Mouse (Mus musculus) midbrain, embryonic 11.5 days (tissue): ENCODE results near the gene Ugt1a7c. TPM values are rescaled to one million over a fixed set of nuclear protein-coding genes. Genes with fewer than 3 reads are reported as not detected.
A peak's percentile ranks its signal among the peaks of the same experiment; 100 is the strongest.

Source experiments
- ATAC-seq: fragments of 200-750 bp; cut with Nextera tagmentation; 2 replicates; pipeline ENCODE4 v1.8.0; 2017; ENCODE audit warnings: moderate TSS enrichment, moderate library complexity; ENCODE audit not compliant: low FRiP score
- DNase-seq: peaks from one replicate; pipeline ENCODE4 v3.0.0; 2015; ENCODE audit warnings: low spot score; ENCODE audit errors: missing footprints
- H3K27ac ChIP-seq: fragments of 300-500 bp; sonication (generic); 2 replicates; pipeline ENCODE4 v1.5.1; 2014; ENCODE audit warnings: low read depth, low read length
- H3K27me3 ChIP-seq: fragments of 300-500 bp; sonication (generic); 2 replicates; pipeline ENCODE4 v1.6.1; 2014; ENCODE audit warnings: mild to moderate bottlenecking, low read length, moderate library complexity, mixed read lengths; ENCODE audit not compliant: control insufficient read depth, insufficient read depth
- H3K36me3 ChIP-seq: fragments of 300-500 bp; sonication (generic); 2 replicates; pipeline ENCODE4 v1.6.1; 2014; ENCODE audit warnings: mild to moderate bottlenecking, low read length, moderate library complexity, mixed read lengths; ENCODE audit not compliant: control insufficient read depth, insufficient read depth
- H3K4me1 ChIP-seq: fragments of 300-500 bp; sonication (generic); 2 replicates; pipeline ENCODE4 v1.6.1; 2014; ENCODE audit warnings: low read length; ENCODE audit not compliant: control insufficient read depth, insufficient read depth
- H3K4me2 ChIP-seq: fragments of 300-500 bp; sonication (generic); 2 replicates; pipeline ENCODE4 v1.6.1; 2014; ENCODE audit warnings: mild to moderate bottlenecking, moderate library complexity
- H3K4me3 ChIP-seq: fragments of 300-500 bp; sonication (generic); 2 replicates; pipeline ENCODE4 v1.5.1; 2014; ENCODE audit warnings: low read depth, low read length
- H3K9ac ChIP-seq: fragments of 300-500 bp; sonication (generic); 2 replicates; pipeline ENCODE4 v1.6.1; 2014; ENCODE audit warnings: low read length
- H3K9me3 ChIP-seq: fragments of 300-500 bp; sonication (generic); 2 replicates; pipeline ENCODE4 v1.6.1; 2016; ENCODE audit warnings: low read length; ENCODE audit not compliant: control insufficient read depth
- WGBS: fragments of 180-500 bp; shearing (Covaris S2); extraction: QIAGEN DNeasy Blood & Tissue Kit; methylation state at CpG from one replicate; pipeline ENCODE4 v1.1.7; 2014; 5-methylcytosine and 5-hydroxymethylcytosine counted together
- polyA plus RNA-seq: library from polyadenylated mRNA; unstranded; fragments of >200 nt; fragmentation: Nextera tagmentation; extraction: Ambion mirVana; gene quantifications from 2 replicates; pipeline ENCODE4 v1.2.1, GENCODE M21; 2014

Ugt1a7c gene
- polyA plus RNA-seq, 1 experiment from 2014 or later = 1.2 TPM

DNA sequence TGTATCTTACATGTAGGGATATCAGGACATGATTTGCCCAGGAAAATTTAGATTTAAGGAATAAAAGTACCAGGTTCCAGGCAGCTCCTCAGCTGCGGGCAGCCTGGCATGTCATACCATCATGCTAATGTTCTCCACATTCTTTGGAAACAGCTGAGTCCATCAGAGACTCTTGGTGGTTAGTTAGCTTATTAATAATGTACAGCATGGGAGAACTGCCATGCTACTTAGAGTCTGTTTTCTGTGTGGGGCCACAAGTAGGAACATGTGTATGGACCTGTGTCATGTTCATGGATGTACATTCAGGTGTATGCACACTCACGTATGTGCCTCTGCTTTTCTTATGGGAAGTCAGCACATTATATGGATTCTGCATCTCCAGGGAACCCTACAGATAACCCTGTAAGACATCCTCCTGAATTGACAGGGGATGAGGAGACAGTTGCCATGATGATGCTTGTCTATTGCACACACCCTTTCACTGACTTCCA is 119.6 kb downstream of the Ugt1a7c start:
- no peaks in the 10 kb centered on the region for H3K4me1 ChIP-seq
- H3K4me2 ChIP-seq = no peak overlapping the region
- DNase-seq (peak; percentile 72), ATAC-seq (no peak)
- H3K27ac ChIP-seq = no peak overlapping the region
- H3K9me3 ChIP-seq = peaks cover 61% of the 10 kb centered on the region
- H3K9ac ChIP-seq = no peak overlapping the region
- no peaks in the 10 kb centered on the region for H3K27me3 ChIP-seq
- 84% methylated on average over 2 of the region's 2 CpGs for WGBS
- no peaks in the 10 kb centered on the region for H3K36me3 ChIP-seq
- no peak overlapping the region for H3K4me3 ChIP-seq

DNA sequence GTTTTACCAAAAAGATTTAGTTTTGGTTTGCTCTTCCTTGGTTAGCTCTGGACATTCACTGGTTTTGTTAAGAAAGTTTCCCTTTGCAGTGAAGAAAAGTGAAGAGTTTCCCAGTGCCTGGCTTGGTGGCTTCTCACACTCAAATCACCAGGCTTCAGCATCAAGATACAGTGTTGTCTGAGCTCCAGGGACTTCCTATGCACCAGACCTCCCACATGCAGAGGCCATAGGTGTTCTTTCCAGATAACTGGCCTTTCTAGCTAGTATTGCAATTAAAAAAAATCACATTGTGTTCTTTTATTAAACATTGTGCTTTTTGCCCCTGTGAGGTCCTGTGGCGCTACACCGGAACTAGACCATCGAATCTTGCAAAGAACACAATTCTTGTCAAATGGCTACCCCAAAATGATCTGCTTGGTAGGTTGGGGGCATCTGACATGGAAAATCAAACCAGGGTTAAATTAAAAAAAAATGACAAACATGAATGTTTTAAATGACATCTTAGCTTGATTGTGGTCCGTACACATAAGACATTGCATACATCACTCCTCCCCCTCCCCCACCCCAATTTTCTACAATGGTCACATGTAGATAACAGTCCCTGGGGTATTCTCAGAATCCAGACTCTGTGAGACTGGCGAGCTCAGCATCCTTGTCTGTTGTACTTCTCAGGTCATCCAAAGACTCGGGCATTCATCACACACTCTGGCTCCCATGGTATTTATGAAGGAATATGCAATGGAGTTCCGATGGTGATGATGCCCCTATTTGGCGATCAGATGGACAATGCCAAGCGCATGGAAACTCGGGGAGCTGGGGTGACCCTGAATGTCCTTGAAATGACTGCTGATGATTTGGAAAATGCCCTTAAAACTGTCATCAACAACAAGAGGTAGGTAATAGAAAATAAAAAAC is 120.9 kb downstream of the Ugt1a7c start:
- ATAC-seq (no peak), DNase-seq (peak; percentile 85)
- Histone ChIP-seq H3K36me3 (no peaks in the 10 kb centered on the region), H3K27ac (no peak overlapping the region), H3K9ac (no peak overlapping the region), H3K27me3 (no peaks in the 10 kb centered on the region), H3K4me3 (no peak overlapping the region), H3K4me1 (no peaks in the 10 kb centered on the region), H3K9me3 (peaks cover 61% of the 10 kb centered on the region), H3K4me2 (no peak overlapping the region)
- WGBS = 70% methylated on average over 10 of the region's 10 CpGs

DNA sequence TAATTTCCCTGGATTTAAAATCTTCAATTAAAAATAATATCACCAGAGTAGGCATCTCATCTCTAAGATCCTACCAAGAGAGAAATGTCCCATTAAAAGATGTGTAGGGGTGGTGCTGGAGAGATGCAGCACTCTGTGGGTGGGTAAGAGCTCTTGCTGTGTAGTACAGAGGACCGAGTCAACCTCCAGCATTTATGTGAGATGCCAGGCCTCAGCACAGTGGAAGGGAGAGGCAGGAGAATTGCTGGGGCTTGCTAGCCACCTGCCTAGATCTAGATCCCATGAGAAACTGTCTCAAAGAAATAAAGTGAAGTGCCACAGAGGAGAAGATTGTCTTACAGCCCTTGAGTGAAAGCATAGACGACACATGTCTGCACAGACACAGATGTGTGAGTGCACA is 121.7 kb downstream of the Ugt1a7c start:
- ATAC-seq (no peak), DNase-seq (peak; percentile 71)
- Histone ChIP-seq H3K4me2 (no peak overlapping the region), H3K4me1 (no peaks in the 10 kb centered on the region), H3K9me3 (peaks cover 57% of the 10 kb centered on the region), H3K27me3 (no peaks in the 10 kb centered on the region), H3K27ac (no peak overlapping the region), H3K4me3 (no peak overlapping the region), H3K9ac (no peak overlapping the region), H3K36me3 (no peaks in the 10 kb centered on the region)
- 54% methylated on average over 2 of the region's 2 CpGs for WGBS

DNA sequence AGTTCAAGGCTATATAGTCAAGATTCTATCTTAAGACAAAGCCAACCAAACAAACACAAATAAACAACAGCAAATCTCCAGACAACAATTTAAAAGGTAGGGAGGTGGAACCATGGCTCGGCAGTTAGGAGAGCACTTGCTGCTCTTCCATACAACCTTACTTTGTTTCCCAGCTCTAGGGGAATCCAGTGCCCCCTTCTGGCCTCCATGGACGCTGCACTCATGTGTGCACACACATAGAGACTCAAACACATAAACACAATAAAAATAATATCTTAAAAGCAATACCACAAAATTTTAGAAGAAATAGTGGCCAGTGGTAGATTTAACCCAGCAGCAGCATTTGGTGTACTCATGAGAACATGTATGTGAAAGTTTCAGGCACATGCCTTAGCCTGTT is 122.3 kb downstream of the Ugt1a7c start:
- H3K4me3 ChIP-seq = no peak overlapping the region
- 62% methylated on average over 2 of the region's 2 CpGs for WGBS
- H3K4me2 ChIP-seq = no peak overlapping the region
- DNase-seq (peak; percentile 81), ATAC-seq (no peak)
- H3K27me3 ChIP-seq = no peaks in the 10 kb centered on the region
- H3K36me3 ChIP-seq = no peaks in the 10 kb centered on the region
- H3K4me1 ChIP-seq = no peaks in the 10 kb centered on the region
- no peak overlapping the region for H3K9ac ChIP-seq
- H3K27ac ChIP-seq = no peak overlapping the region
- peaks cover 53% of the 10 kb centered on the region for H3K9me3 ChIP-seq

DNA sequence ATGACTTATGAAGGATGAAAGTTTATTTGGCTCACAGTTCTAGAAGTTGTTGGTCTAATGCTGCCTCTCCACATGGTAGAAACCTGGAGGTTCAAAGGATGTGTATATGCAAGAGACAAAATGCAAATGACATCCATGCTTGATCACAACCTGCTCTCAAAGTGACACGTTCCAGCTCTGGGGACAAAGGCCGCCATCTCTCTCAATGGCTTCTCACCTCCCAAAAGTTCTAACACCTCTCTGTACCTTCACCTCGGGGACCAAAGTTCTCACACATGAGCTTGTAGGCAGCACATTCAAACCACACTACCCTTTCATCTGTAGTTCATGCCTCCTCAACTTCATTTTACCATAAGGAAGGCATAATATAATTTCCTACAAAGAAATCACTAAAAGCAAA is 122.7 kb downstream of the Ugt1a7c start:
- 43% methylated on average over 3 of the region's 3 CpGs for WGBS
- no peak for ATAC-seq
- H3K27me3 ChIP-seq = no peaks in the 10 kb centered on the region
- H3K36me3 ChIP-seq = no peaks in the 10 kb centered on the region
- H3K4me2 ChIP-seq = no peak overlapping the region
- no peak overlapping the region for H3K9ac ChIP-seq
- no peaks in the 10 kb centered on the region for H3K4me1 ChIP-seq
- DNase-seq = peak; percentile 51
- no peak overlapping the region for H3K4me3 ChIP-seq
- H3K9me3 ChIP-seq = peaks cover 50% of the 10 kb centered on the region
- H3K27ac ChIP-seq = no peak overlapping the region

DNA sequence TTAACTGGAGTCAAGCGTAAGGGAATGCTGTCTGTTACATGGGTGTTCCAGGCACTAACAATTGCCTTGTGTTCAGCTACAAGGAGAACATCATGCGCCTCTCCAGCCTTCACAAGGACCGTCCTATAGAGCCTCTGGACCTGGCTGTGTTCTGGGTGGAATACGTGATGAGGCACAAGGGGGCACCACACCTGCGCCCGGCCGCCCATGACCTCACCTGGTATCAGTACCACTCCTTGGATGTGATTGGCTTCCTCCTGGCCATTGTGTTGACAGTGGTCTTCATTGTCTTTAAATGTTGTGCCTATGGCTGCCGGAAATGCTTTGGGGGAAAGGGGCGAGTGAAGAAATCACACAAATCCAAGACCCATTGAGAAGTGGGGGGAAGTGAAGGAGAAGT is 123.2 kb downstream of the Ugt1a7c start:
- H3K36me3 ChIP-seq = no peaks in the 10 kb centered on the region
- H3K27ac ChIP-seq = no peak overlapping the region
- no peak for ATAC-seq
- H3K27me3 ChIP-seq = no peaks in the 10 kb centered on the region
- no peak overlapping the region for H3K9ac ChIP-seq
- H3K9me3 ChIP-seq = peaks cover 46% of the 10 kb centered on the region
- H3K4me1 ChIP-seq = no peaks in the 10 kb centered on the region
- 74% methylated on average over 9 of the region's 9 CpGs for WGBS
- no peak overlapping the region for H3K4me3 ChIP-seq
- DNase-seq = peak; percentile 72
- no peak overlapping the region for H3K4me2 ChIP-seq

DNA sequence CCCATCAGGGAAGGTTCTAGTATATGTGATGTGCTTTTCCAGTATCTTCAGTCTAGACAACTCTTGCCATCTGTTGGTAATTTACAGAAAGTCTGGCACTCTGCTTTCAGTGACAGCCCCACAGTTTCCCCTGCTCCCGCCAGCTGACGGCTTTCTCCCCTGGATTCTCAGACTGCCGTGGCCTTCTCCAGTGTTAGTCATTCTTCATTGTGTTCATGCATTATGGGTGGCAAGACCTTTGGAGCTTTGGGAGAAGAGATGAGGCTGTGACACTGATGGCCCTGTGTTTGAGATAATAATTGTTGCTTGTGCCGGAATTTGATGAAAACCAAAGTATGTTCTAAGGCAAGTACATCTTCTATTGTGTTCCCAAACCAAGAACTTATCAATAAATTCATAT is 123.7 kb downstream of the Ugt1a7c start:
- H3K9me3 ChIP-seq = peaks cover 40% of the 10 kb centered on the region
- no peak overlapping the region for H3K4me3 ChIP-seq
- DNase-seq (peak; percentile 81), ATAC-seq (no peak)
- H3K27me3 ChIP-seq = no peaks in the 10 kb centered on the region
- H3K4me1 ChIP-seq = no peaks in the 10 kb centered on the region
- no peak overlapping the region for H3K27ac ChIP-seq
- no peak overlapping the region for H3K4me2 ChIP-seq
- no peak overlapping the region for H3K9ac ChIP-seq
- 49% methylated on average over 4 of the region's 4 CpGs for WGBS
- no peaks in the 10 kb centered on the region for H3K36me3 ChIP-seq

DNA sequence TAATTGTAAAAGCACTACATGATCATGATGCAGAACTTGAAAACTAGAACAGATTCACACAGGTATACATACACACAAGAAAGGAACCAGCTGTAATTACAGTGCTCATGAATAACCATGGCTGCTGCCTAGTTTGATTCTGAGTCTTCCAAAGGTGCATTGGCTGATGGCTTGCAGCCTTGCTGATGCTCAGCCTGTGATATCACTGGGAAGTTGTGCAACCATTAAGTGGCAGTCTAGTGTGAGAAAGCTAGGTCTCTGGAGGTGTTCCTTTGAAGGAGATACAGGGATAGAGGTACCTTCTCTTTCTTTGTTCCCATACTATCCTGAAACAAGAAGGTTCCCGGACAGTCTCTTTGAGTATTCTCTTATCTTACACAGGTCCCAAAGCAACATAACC is 124.2 kb downstream of the Ugt1a7c start:
- 16% methylated on average over 1 of the region's 1 CpGs for WGBS
- Histone ChIP-seq H3K36me3 (no peaks in the 10 kb centered on the region), H3K9ac (no peak overlapping the region), H3K27ac (no peak overlapping the region), H3K4me3 (no peak overlapping the region), H3K9me3 (peaks cover 36% of the 10 kb centered on the region), H3K4me2 (no peak overlapping the region), H3K27me3 (no peaks in the 10 kb centered on the region), H3K4me1 (no peaks in the 10 kb centered on the region)
- peak; percentile 81 for DNase-seq
- no peak for ATAC-seq

DNA sequence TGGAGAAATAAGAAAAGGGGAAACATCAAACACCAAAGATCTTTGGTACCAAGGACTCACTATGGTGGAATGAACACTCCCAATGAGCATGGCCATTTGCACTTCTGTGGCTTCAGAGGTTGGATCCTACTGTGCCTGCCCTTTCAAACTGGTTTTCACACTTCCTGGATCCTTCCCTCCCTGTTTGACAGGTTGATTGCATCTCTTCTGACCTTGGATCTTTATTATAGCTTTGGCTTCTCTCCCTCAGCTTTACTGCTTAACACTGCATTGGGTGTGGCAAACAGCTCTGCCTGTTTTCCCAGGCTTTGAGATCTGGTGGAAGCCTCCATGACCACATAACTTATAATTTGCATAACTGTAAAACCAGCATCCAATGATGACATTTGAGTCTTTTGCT is 125.5 kb downstream of the Ugt1a7c start:
- H3K36me3 ChIP-seq = no peaks in the 10 kb centered on the region
- no peaks in the 10 kb centered on the region for H3K27me3 ChIP-seq
- no peak overlapping the region for H3K9ac ChIP-seq
- no peaks in the 10 kb centered on the region for H3K4me1 ChIP-seq
- H3K4me2 ChIP-seq = no peak overlapping the region
- ATAC-seq (no peak), DNase-seq (peak; percentile 85)
- peaks cover 26% of the 10 kb centered on the region for H3K9me3 ChIP-seq
- H3K27ac ChIP-seq = no peak overlapping the region
- H3K4me3 ChIP-seq = no peak overlapping the region
